Comparison of ENCODE assay signal across 7 mouse cellular contexts in the genomic region with DNA sequence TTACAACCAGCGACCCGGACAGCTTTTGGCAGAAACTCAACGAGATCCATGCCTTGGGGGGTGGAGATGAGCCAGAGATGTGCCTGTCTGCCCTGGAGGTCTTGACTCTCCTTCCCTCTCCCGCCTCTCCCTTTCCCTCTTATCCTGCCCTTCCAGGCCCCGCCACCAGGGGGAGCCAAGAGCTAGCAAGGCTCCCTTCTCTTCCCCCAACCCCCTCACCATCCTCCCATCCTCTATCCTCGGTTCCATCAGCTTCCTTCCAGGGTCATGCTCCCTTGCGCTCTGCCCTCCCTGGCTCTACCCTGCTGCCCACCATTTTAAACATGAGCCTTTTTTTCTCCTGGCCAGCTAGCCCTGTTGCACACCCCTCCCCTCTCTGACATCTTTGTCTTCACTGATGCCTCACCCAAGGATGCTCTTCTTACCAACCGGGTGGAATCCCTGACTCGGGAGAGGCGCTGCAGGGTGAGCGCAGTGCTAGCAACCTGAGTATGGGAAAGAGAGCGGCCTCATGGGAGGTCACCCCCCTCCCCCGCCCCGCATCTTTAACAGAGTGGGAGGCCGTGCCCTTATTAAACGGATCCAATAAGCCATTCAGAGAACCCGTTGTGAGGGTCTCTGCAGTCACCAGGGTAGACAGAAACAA. TPM values are rescaled to one million over a fixed set of nuclear protein-coding genes. Genes with fewer than 3 reads are reported as not detected.
A peak's percentile ranks its signal among the peaks of the same experiment; 100 is the strongest.
DNase-seq lines count a peak whose midpoint lies in the region; ATAC-seq lines count a peak whose summit lies in the region.

No protein-coding gene starts in this region.

- no peaks in the 10 kb centered on the region for H3K27me3 ChIP-seq in intestine, embryonic 16.5 days (replicated peaks; ENCODE audit: control insufficient read depth, insufficient read depth, low read length)
- no peaks in the 10 kb centered on the region for H3K27me3 ChIP-seq in midbrain, embryonic 12.5 days

- H3K36me3 ChIP-seq in intestine, embryonic 16.5 days (ENCODE audit: control insufficient read depth, insufficient read depth, low read length), result no peaks in the 10 kb centered on the region; the same call in 1 of the 2 replicates
- peaks cover 11% of the 10 kb centered on the region for H3K36me3 ChIP-seq in midbrain, embryonic 12.5 days

- H3K4me1 ChIP-seq in intestine, embryonic 16.5 days (ENCODE audit: control insufficient read depth, insufficient read depth, low read length), result peaks cover 32% of the 10 kb centered on the region
- H3K4me1 ChIP-seq in midbrain, embryonic 12.5 days, result peaks cover 14% of the 10 kb centered on the region

- H3K9ac ChIP-seq in intestine, embryonic 16.5 days (ENCODE audit: low read depth, low read length), result no peak overlapping the region
- H3K9ac ChIP-seq in midbrain, embryonic 12.5 days (replicated peaks), result peak overlapping the region; percentile 20; the same call in 1 of the 2 replicates

- H3K27ac ChIP-seq in intestine, embryonic 16.5 days (ENCODE audit: low read length), result 0 out of 2 replicates have a peak overlapping the region, but pooled peaks have one; percentile 6
- peak overlapping the region; percentile 42; the same call in 1 of the 2 replicates for H3K27ac ChIP-seq in midbrain, embryonic 12.5 days (replicated peaks)

- no peak overlapping the region for H3K4me3 ChIP-seq in intestine, embryonic 16.5 days (ENCODE audit: low read length)
- H3K4me3 ChIP-seq in midbrain, embryonic 12.5 days, result no peak overlapping the region

- no peaks in the 10 kb centered on the region for H3K9me3 ChIP-seq in intestine, embryonic 16.5 days (ENCODE audit: control insufficient read depth, low read length)
- H3K9me3 ChIP-seq in midbrain, embryonic 12.5 days, result no peaks in the 10 kb centered on the region

- H3K4me2 ChIP-seq in intestine, embryonic 16.5 days (ENCODE audit: low read depth, low read length), result peak overlapping the region; percentile 20; the same call in 1 of the 2 replicates
- peak overlapping the region; percentile 30 for H3K4me2 ChIP-seq in midbrain, embryonic 12.5 days (replicated peaks)

- 11% methylated on average over 17 of the region's 17 CpGs for WGBS in intestine, embryonic 16.5 days
- 4% methylated on average over 17 of the region's 17 CpGs for WGBS in midbrain, embryonic 12.5 days

- DNase-seq in adrenal gland, adult 2 months, result peak; percentile 87
- peak; percentile 88 for DNase-seq in embryo, embryonic 11 days
- DNase-seq in gastrocnemius, postnatal 36 days, result peak; percentile 84 to 90
- DNase-seq in left cerebral cortex, postnatal 36 days (ENCODE audit: low spot score in 2 of 2), result peak; percentile 75 to 85
- peak; percentile 79 for DNase-seq in spleen, adult 12 weeks (ENCODE audit: low spot score)

- intact Hi-C loops in gastrocnemius, postnatal 36 days (cut with DNase I), result loop anchor here (1.0 to 5.0 kb wide), 2 partner anchors 66 to 84 kb away; a partner anchor contains a TSS
- intact Hi-C loops in left cerebral cortex, postnatal 36 days (cut with DNase I), result loop anchor here (1.0 to 5.0 kb wide), 3 partner anchors 38 to 101 kb away; a partner anchor contains a TSS

- peak; percentile 34 for ATAC-seq in intestine, embryonic 16.5 days
- ATAC-seq in midbrain, embryonic 12.5 days (ENCODE audit: low FRiP score, low read depth), result peak; percentile 61

RNA-seq across cellular contexts. Expression of a gene that starts 4.9 kb away (rescaled TPM):
- total RNA-seq in adrenal gland, adult 2 months (2021), result under 1 TPM; 0.26 to 0.55 TPM
- polyA plus RNA-seq in adrenal gland, adult 2 months (2012; rRNA removed), result 0.97 and 1.8 TPM in 2 replicates
- total RNA-seq in gastrocnemius, postnatal 36 days (2021), result 10 to 100 TPM; 11.3 to 12.8 TPM
- polyA plus RNA-seq in intestine, embryonic 16.5 days (2015; fragmentation: Nextera tagmentation; extraction: Ambion mirVana), result 0.18 and 0.27 TPM in 2 replicates
- under 1 TPM; 0.48 to 0.57 TPM for total RNA-seq in left cerebral cortex, postnatal 36 days (2021)
- polyA plus RNA-seq in midbrain, embryonic 12.5 days (2016; fragmentation: Nextera tagmentation; extraction: Ambion mirVana), result 0.14 and 0.23 TPM in 2 replicates

RNA-seq across cellular contexts. Expression of a gene that starts 6.5 kb away (rescaled TPM):
- under 1 TPM in 1 of 2 experiments, not detected in 1; 0.79 TPM for total RNA-seq in adrenal gland, adult 2 months (2021)
- polyA plus RNA-seq in adrenal gland, adult 2 months (2012; rRNA removed), result 0.83 and 2.0 TPM in 2 replicates
- total RNA-seq in gastrocnemius, postnatal 36 days (2021), result not detected
- polyA plus RNA-seq in intestine, embryonic 16.5 days (2015; fragmentation: Nextera tagmentation; extraction: Ambion mirVana), result 11.3 TPM in 2 replicates
- total RNA-seq in left cerebral cortex, postnatal 36 days (2021), result under 1 TPM in 1 of 2 experiments, not detected in 1; 0.79 TPM
- 5.2 and 6.8 TPM in 2 replicates for polyA plus RNA-seq in midbrain, embryonic 12.5 days (2016; fragmentation: Nextera tagmentation; extraction: Ambion mirVana)

RNA-seq across cellular contexts. Expression of a gene that starts 20.5 kb away (rescaled TPM):
- 10 to 100 TPM; 57.9 to 60.2 TPM for total RNA-seq in adrenal gland, adult 2 months (2021)
- 178 and 214 TPM in 2 replicates for polyA plus RNA-seq in adrenal gland, adult 2 months (2012; rRNA removed)
- 10 to 100 TPM; 29.3 to 31.8 TPM for total RNA-seq in gastrocnemius, postnatal 36 days (2021)
- 112 and 119 TPM in 2 replicates for polyA plus RNA-seq in intestine, embryonic 16.5 days (2015; fragmentation: Nextera tagmentation; extraction: Ambion mirVana)
- total RNA-seq in left cerebral cortex, postnatal 36 days (2021), result 10 to 100 TPM; 38.2 to 47.2 TPM
- 139 and 142 TPM in 2 replicates for polyA plus RNA-seq in midbrain, embryonic 12.5 days (2016; fragmentation: Nextera tagmentation; extraction: Ambion mirVana)

RNA-seq across cellular contexts. Expression of a gene that starts 25.3 kb away (rescaled TPM):
- total RNA-seq in adrenal gland, adult 2 months (2021), result under 1 TPM; 0.75 to 0.93 TPM
- 1.3 and 1.7 TPM in 2 replicates for polyA plus RNA-seq in adrenal gland, adult 2 months (2012; rRNA removed)
- total RNA-seq in gastrocnemius, postnatal 36 days (2021), result under 1 TPM; 0.20 to 0.35 TPM
- polyA plus RNA-seq in intestine, embryonic 16.5 days (2015; fragmentation: Nextera tagmentation; extraction: Ambion mirVana), result 3.6 and 4.4 TPM in 2 replicates
- total RNA-seq in left cerebral cortex, postnatal 36 days (2021), result under 1 TPM in 1 of 2 experiments, not detected in 1; 0.66 TPM
- 6.9 and 7.6 TPM in 2 replicates for polyA plus RNA-seq in midbrain, embryonic 12.5 days (2016; fragmentation: Nextera tagmentation; extraction: Ambion mirVana)

RNA-seq across cellular contexts. Expression of a gene that starts 28.5 kb away (rescaled TPM):
- 100 to 1,000 TPM in 1 of 2 experiments, 10 to 100 TPM in 1; 80.8 to 136 TPM for total RNA-seq in adrenal gland, adult 2 months (2021)
- 62.2 and 64.1 TPM in 2 replicates for polyA plus RNA-seq in adrenal gland, adult 2 months (2012; rRNA removed)
- 10 to 100 TPM; 10.9 to 12.0 TPM for total RNA-seq in gastrocnemius, postnatal 36 days (2021)
- 405 and 416 TPM in 2 replicates for polyA plus RNA-seq in intestine, embryonic 16.5 days (2015; fragmentation: Nextera tagmentation; extraction: Ambion mirVana)
- total RNA-seq in left cerebral cortex, postnatal 36 days (2021), result 1 to 10 TPM; 8.4 to 8.5 TPM
- 145 and 165 TPM in 2 replicates for polyA plus RNA-seq in midbrain, embryonic 12.5 days (2016; fragmentation: Nextera tagmentation; extraction: Ambion mirVana)

Comparison
In these comparisons a context has a peak if more than half of its experiments do, and no peak if none do; other contexts are left out.
1. RNA of a gene that starts 4.9 kb away (total RNA-seq): 11.3 to 12.8 TPM in gastrocnemius, postnatal 36 days; 0.48 to 0.57 TPM in left cerebral cortex, postnatal 36 days and 0.26 to 0.55 TPM in adrenal gland, adult 2 months; every median in the first group is over 4 times any median in the second.
2. Peak in every context shown above with its lines, with median percentiles within 50 percentile points of each other: DNase-seq.